Mouse (Mus musculus): Measurements from ENCODE around the gene Dnajc15.

GRCm38 (mm10) chr14:77886376-77886775 lies 11.5 kb upstream of the Dnajc15 start:
- TF ChIP-seq CTCF (IDR thresholded peaks at IDR 0.05; ENCODE audit: borderline replicate concordance, control insufficient read depth, extremely low read depth, insufficient read depth, low read length, poor library complexity) (no peak), POLR2A (IDR thresholded peaks at IDR 0.05; ENCODE audit: control insufficient read depth, extremely low read depth, insufficient read depth, low read length, poor library complexity) (no peak)
